Mouse (Mus musculus) neural tube, embryonic 12.5 days (tissue): ENCODE measurements around the gene Fam49a. TPM values are rescaled to one million over a fixed set of nuclear protein-coding genes. Genes with fewer than 3 reads are reported as not detected.

Experiments
- ATAC-seq: fragments of 200-750 bp; cut with Nextera tagmentation; 2 replicates; pipeline ENCODE4 v1.8.0; 2017; ENCODE audit warnings: low read depth, mild to moderate bottlenecking, moderate TSS enrichment, moderate library complexity; ENCODE audit not compliant: low FRiP score
- H3K27ac ChIP-seq: fragments of 300-500 bp; sonication (generic); 2 replicates; pipeline ENCODE4 v1.5.1; 2016
- H3K27me3 ChIP-seq: fragments of 300-500 bp; sonication (generic); replicated peaks from 2 replicates; pipeline ENCODE4 v1.6.1; 2016; ENCODE audit warnings: mild to moderate bottlenecking
- H3K36me3 ChIP-seq: fragments of 300-500 bp; sonication (generic); 2 replicates; pipeline ENCODE4 v1.6.1; 2016; ENCODE audit warnings: mild to moderate bottlenecking
- H3K4me1 ChIP-seq: fragments of 300-500 bp; sonication (generic); 2 replicates; pipeline ENCODE4 v1.6.1; 2016
- H3K4me2 ChIP-seq: fragments of 300-500 bp; sonication (generic); replicated peaks from 2 replicates; pipeline ENCODE4 v1.6.1; 2016; ENCODE audit warnings: mild to moderate bottlenecking
- H3K4me3 ChIP-seq: fragments of 300-500 bp; sonication (generic); 2 replicates; pipeline ENCODE4 v1.5.1; 2016
- H3K9ac ChIP-seq: fragments of 300-500 bp; sonication (generic); 2 replicates; pipeline ENCODE4 v1.6.1; 2016; ENCODE audit warnings: mild to moderate bottlenecking
- H3K9me3 ChIP-seq: fragments of 300-500 bp; sonication (generic); 2 replicates; pipeline ENCODE4 v1.6.1; 2016; ENCODE audit warnings: mild to moderate bottlenecking
- WGBS: fragments of 180-500 bp; shearing (Covaris S2); methylation state at CpG from one replicate; pipeline ENCODE4 v1.1.7; 2016; 5-methylcytosine and 5-hydroxymethylcytosine counted together
- polyA plus RNA-seq: library from polyadenylated mRNA; unstranded; fragments of >200 nt; fragmentation: Nextera tagmentation; extraction: Ambion mirVana; gene quantifications from 2 replicates; pipeline ENCODE4 v1.2.1, GENCODE M21; 2016

Fam49a gene
- polyA plus RNA-seq, 1 experiment from 2014 or later: 30.0 TPM

GRCm38 (mm10) chr12:12277741-12278463 is 16.0 kb downstream of the Fam49a start:
- Histone ChIP-seq H3K4me3 (no peak overlapping the region), H3K27me3 (no peaks in the 10 kb centered on the region), H3K9ac (no peak overlapping the region), H3K9me3 (no peaks in the 10 kb centered on the region), H3K36me3 (no peaks in the 10 kb centered on the region), H3K4me1 (peaks cover 5% of the 10 kb centered on the region), H3K4me2 (no peak overlapping the region), H3K27ac (no peak overlapping the region)
- WGBS: 75% methylated on average over 4 of the region's 4 CpGs
- ATAC-seq: no peak

GRCm38 (mm10) chr12:12278464-12278872 is 16.5 kb downstream of the Fam49a start:
- Histone ChIP-seq H3K27ac (no peak overlapping the region), H3K9me3 (no peaks in the 10 kb centered on the region), H3K4me2 (no peak overlapping the region), H3K9ac (no peak overlapping the region), H3K4me3 (no peak overlapping the region), H3K36me3 (no peaks in the 10 kb centered on the region), H3K27me3 (no peaks in the 10 kb centered on the region), H3K4me1 (peaks cover 5% of the 10 kb centered on the region)
- peak; percentile 13; the same call in 1 of the 2 replicates for ATAC-seq
- 51% methylated on average over 7 of the region's 7 CpGs for WGBS

DNA sequence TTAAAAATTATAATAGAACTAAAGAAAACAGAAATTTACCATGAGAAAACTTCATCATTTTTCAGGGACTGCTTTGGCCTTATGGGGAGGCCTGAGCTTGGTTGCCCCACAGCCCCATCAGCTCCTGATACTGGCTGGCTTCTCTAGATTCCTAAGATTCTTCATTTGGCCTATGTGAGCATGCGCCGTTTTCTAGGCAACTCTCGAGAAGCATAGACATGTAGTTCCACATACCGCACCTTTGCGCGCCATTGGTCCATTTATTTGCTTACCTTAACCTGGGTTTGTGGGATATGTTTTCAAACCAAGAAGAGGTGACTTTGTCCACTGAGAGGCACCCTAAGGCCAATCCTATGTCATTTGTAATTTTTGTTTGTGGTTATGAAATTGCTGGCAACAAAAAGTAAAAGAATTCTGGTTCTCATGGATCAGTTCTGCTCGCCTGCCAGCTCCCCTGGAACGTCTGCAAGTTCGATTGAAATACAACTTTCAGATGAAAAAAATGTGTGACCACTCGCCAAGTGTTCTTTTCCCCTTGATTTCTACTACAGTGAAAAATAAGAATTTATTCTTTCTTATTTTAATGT is 21.9 kb downstream of the Fam49a start:
- WGBS: 94% methylated on average over 10 of the region's 10 CpGs
- no peak for ATAC-seq
- H3K36me3 ChIP-seq: no peaks in the 10 kb centered on the region

GRCm38 (mm10) chr12:12284521-12284920 is 22.6 kb downstream of the Fam49a start:
- 93% methylated on average over 6 of the region's 6 CpGs for WGBS

More for the DNA sequence above, 21.9 kb downstream of the Fam49a start:
- no peaks in the 10 kb centered on the region for H3K27me3 ChIP-seq
- H3K4me2 ChIP-seq: no peak overlapping the region
- no peak overlapping the region for H3K27ac ChIP-seq
- no peak overlapping the region for H3K9ac ChIP-seq
- no peak overlapping the region for H3K4me3 ChIP-seq
- H3K9me3 ChIP-seq: no peaks in the 10 kb centered on the region
- peaks cover 20% of the 10 kb centered on the region for H3K4me1 ChIP-seq

GRCm38 (mm10) chr12:12287131-12287786 is 25.3 kb downstream of the Fam49a start:
- Histone ChIP-seq H3K4me3 (no peak overlapping the region), H3K36me3 (no peaks in the 10 kb centered on the region), H3K4me1 (peaks cover 27% of the 10 kb centered on the region), H3K4me2 (peak overlapping the region; percentile 14), H3K9ac (0 out of 2 replicates have a peak overlapping the region, but pooled peaks have one; percentile 19), H3K27ac (peak overlapping the region; percentile 54), H3K27me3 (no peaks in the 10 kb centered on the region), H3K9me3 (no peaks in the 10 kb centered on the region)
- WGBS: 37% methylated on average over 9 of the region's 9 CpGs
- ATAC-seq: peak; percentile 83

More at GRCm38 (mm10) chr12:12284521-12284920, 22.6 kb downstream of the Fam49a start:
- H3K9me3 ChIP-seq: no peaks in the 10 kb centered on the region
- H3K27ac ChIP-seq: no peak overlapping the region
- no peak overlapping the region for H3K4me2 ChIP-seq
- peaks cover 20% of the 10 kb centered on the region for H3K4me1 ChIP-seq
- H3K36me3 ChIP-seq: no peaks in the 10 kb centered on the region
- no peak for ATAC-seq
- no peak overlapping the region for H3K9ac ChIP-seq
- H3K27me3 ChIP-seq: no peaks in the 10 kb centered on the region
- no peak overlapping the region for H3K4me3 ChIP-seq

DNA sequence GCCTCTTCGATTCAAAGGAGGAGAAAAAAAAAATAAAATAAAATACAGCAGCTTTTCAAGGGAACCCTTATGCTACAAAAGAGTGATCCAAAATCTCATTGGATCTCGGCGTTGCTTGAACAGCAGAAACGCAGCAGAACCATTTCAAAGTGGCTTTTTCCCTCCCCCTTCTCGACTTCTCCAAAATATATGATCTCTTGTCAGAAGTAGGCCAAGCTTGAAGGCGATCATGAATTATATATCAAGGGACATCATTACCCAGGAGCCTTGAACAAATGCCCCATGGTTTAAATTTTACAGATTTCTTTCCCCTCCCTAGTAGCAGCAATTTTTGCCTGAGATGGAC is 25.8 kb downstream of the Fam49a start:
- H3K4me1 ChIP-seq: peaks cover 30% of the 10 kb centered on the region
- H3K4me2 ChIP-seq: peak overlapping the region; percentile 14; the same call in 1 of the 2 replicates
- WGBS: 46% methylated on average over 6 of the region's 6 CpGs
- ATAC-seq: no peak
- H3K9ac ChIP-seq: 0 out of 2 replicates have a peak overlapping the region, but pooled peaks have one; percentile 19
- H3K36me3 ChIP-seq: no peaks in the 10 kb centered on the region
- H3K9me3 ChIP-seq: no peaks in the 10 kb centered on the region
- no peaks in the 10 kb centered on the region for H3K27me3 ChIP-seq
- no peak overlapping the region for H3K4me3 ChIP-seq
- H3K27ac ChIP-seq: peak overlapping the region; percentile 54; the same call in 1 of the 2 replicates

DNA sequence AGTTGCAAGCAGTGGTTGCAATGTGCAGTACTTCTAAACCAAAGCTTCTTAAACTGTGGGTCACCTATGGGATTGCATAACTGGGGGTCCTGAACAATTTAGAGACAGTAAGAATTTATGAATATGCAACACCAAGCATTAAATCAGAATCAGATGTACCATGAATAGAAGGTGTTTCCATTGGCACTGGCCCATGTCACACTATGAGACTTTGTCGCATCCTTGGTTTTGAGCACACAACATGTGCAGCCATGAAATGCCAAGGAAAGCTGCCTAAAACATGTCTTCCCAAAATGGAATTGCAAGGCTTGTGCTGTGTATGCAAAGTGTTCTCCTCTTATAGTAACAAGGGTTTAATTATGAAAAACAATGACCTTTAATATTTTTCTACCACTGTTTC is 26.6 kb downstream of the Fam49a start:
- WGBS: 86% methylated on average over 1 of the region's 1 CpGs
- ATAC-seq: no peak

DNA sequence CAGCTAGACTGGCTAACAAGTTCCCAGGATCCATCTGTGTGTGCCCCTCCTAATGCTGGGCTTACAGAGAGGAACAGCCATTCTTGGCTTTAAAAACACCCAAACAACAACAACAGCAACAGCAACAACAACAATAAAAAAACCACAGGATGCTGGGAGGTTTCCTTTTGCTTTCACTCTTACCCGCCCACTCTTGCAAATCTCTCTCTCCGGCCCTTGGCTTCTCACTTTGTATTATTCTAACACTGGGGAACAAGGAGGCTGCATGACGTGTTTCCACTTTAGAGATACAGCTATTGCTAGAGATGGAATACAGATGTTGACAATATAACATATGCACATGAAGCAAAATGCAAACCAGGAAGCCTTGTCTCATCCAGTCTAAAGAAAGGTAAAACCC is 27.7 kb downstream of the Fam49a start:
- no peak for ATAC-seq

More for the DNA sequence above, 26.6 kb downstream of the Fam49a start:
- no peak overlapping the region for H3K4me3 ChIP-seq
- H3K9ac ChIP-seq: no peak overlapping the region
- no peak overlapping the region for H3K27ac ChIP-seq
- no peaks in the 10 kb centered on the region for H3K9me3 ChIP-seq
- H3K4me2 ChIP-seq: no peak overlapping the region
- no peaks in the 10 kb centered on the region for H3K36me3 ChIP-seq
- no peaks in the 10 kb centered on the region for H3K27me3 ChIP-seq
- peaks cover 32% of the 10 kb centered on the region for H3K4me1 ChIP-seq

DNA sequence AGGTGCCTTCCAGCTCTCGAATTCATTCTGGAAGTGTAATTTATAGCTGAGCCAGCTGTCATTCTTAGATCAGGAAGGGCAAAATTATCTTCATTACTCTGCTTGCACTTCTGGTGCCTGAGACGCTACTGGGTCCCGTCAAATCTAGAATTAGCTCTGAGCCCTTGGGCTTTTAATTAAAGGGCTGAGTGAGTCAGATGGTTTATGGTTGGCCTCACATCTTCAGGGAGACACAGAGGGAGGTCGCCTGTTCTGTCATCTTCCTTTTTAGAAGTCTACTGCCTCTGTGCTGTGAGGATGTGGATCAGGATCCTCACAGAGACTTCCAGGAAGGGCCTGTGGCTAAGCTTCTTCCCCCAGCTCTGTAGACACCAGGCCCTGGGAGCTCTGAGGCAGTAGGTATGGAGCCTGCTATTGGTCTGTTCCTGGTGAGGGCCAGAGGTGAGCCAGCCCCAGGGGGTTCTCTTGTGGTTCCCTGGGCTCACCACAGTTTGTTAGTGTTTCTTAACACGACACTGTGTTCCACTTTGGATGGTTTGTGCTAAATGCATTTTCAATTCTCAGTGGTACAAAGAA is 30.2 kb downstream of the Fam49a start:
- H3K4me1 ChIP-seq: peaks cover 24% of the 10 kb centered on the region
- WGBS: 36% methylated on average over 5 of the region's 5 CpGs
- H3K9me3 ChIP-seq: no peaks in the 10 kb centered on the region
- no peak overlapping the region for H3K4me2 ChIP-seq
- no peak for ATAC-seq
- no peak overlapping the region for H3K9ac ChIP-seq
- H3K27me3 ChIP-seq: no peaks in the 10 kb centered on the region
- H3K4me3 ChIP-seq: no peak overlapping the region
- H3K27ac ChIP-seq: no peak overlapping the region
- H3K36me3 ChIP-seq: no peaks in the 10 kb centered on the region

More for the DNA sequence above, 27.7 kb downstream of the Fam49a start:
- 79% methylated on average over 3 of the region's 3 CpGs for WGBS
- H3K9me3 ChIP-seq: no peaks in the 10 kb centered on the region
- no peaks in the 10 kb centered on the region for H3K36me3 ChIP-seq
- no peak overlapping the region for H3K9ac ChIP-seq
- no peaks in the 10 kb centered on the region for H3K27me3 ChIP-seq
- H3K27ac ChIP-seq: no peak overlapping the region
- H3K4me1 ChIP-seq: peaks cover 32% of the 10 kb centered on the region
- no peak overlapping the region for H3K4me2 ChIP-seq
- no peak overlapping the region for H3K4me3 ChIP-seq

DNA sequence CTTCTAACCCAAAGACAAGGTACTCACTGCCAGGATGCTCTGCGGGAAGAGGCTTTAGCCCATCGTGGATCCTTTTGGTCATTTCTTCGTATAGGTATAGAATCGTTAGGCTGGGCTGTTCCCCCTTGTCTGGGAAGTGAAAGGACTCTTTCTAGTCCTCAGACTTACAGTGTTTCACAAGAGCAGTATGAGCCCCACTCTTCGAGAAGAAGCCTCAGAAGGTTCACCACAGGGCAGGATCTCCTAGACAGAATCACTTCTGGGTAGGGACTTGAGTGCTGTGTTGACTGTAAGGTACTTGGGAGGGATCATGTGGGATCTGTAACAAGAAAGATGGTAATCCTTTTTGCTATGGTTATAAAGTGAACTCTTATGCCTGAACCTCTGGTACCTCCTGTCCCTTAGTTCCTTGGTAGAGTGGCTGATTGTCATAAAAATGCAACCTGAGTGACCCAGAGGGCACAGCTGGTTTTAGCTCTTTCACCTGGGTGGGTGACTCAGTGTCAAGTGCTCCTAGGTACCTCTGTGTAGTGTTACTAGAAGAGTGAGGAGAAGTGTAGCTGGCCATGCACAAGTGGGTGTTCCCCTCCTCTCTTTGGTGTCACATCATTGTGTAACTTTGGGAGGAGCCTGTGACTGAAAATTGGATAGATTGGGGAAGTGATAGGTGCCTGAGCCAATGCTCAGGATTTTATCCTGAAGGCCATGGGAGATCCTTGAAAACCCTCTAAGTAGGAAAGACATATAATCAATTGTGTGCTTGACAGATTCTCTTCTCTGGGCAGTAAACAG is 32.6 kb downstream of the Fam49a start:
- ATAC-seq: no peak
- H3K4me1 ChIP-seq: peaks cover 15% of the 10 kb centered on the region
- H3K27ac ChIP-seq: no peak overlapping the region
- 92% methylated on average over 5 of the region's 5 CpGs for WGBS
- no peaks in the 10 kb centered on the region for H3K27me3 ChIP-seq
- no peaks in the 10 kb centered on the region for H3K9me3 ChIP-seq
- no peak overlapping the region for H3K4me2 ChIP-seq
- H3K36me3 ChIP-seq: no peaks in the 10 kb centered on the region
- H3K4me3 ChIP-seq: no peak overlapping the region
- H3K9ac ChIP-seq: no peak overlapping the region

GRCm38 (mm10) chr12:12298451-12298850 is 36.5 kb downstream of the Fam49a start:
- H3K9ac ChIP-seq: no peak overlapping the region

More at GRCm38 (mm10) chr12:12298451-12298850, 36.5 kb downstream of the Fam49a start:
- Histone ChIP-seq H3K9me3 (no peaks in the 10 kb centered on the region), H3K4me2 (no peak overlapping the region), H3K36me3 (no peaks in the 10 kb centered on the region), H3K4me3 (no peak overlapping the region), H3K27ac (no peak overlapping the region), H3K27me3 (no peaks in the 10 kb centered on the region), H3K4me1 (peaks cover 11% of the 10 kb centered on the region; the same call in 1 of the 2 replicates)
- 0 out of 2 replicates have a peak, but pooled peaks have one; percentile 14 for ATAC-seq
- WGBS: 91% methylated on average over 7 of the region's 7 CpGs
